Mouse (Mus musculus) R1 (cell line): Measurements from ENCODE around the gene Cntn3.

Experiments
- DNase-seq: peaks from one replicate; pipeline ENCODE4 v3.0.0-alpha.2; 2018; ENCODE audit warnings: low read depth, low spot score

Gene Cntn3

GRCm38 (mm10) chr6:102478320-102479080 lies 94.4 kb downstream of the Cntn3 start:
- DNase-seq = no peak

GRCm38 (mm10) chr6:102438353-102438752 lies 134.5 kb downstream of the Cntn3 start:
- no peak for DNase-seq

- no peak for DNase-seq
These were observed 145.4 kb downstream of the Cntn3 start for GRCm38 (mm10) chr6:102427549-102427948.

- DNase-seq = peak; percentile 23
These were observed 151.1 kb downstream of the Cntn3 start for GRCm38 (mm10) chr6:102421781-102422180.

- no peak for DNase-seq
These were observed 184.3 kb downstream of the Cntn3 start for GRCm38 (mm10) chr6:102388590-102388989.

- no peak for DNase-seq
These were observed 200.8 kb downstream of the Cntn3 start for GRCm38 (mm10) chr6:102372112-102372511.

- DNase-seq = no peak
These were observed 209.0 kb downstream of the Cntn3 start for GRCm38 (mm10) chr6:102363880-102364279.

GRCm38 (mm10) chr6:102363291-102363832 lies 209.5 kb downstream of the Cntn3 start:
- no peak for DNase-seq

- DNase-seq = no peak
These were observed 240.8 kb downstream of the Cntn3 start for GRCm38 (mm10) chr6:102332144-102332543.

GRCm38 (mm10) chr6:102326711-102327110 lies 246.2 kb downstream of the Cntn3 start:
- DNase-seq = no peak

- no peak for DNase-seq
These were observed 250.2 kb downstream of the Cntn3 start for GRCm38 (mm10) chr6:102322614-102323284.

- DNase-seq = no peak
These were observed 253.1 kb downstream of the Cntn3 start for GRCm38 (mm10) chr6:102319755-102320154.

- no peak for DNase-seq
These were observed 290.0 kb downstream of the Cntn3 start for GRCm38 (mm10) chr6:102282889-102283288.

GRCm38 (mm10) chr6:102231015-102231414 lies 341.9 kb downstream of the Cntn3 start:
- no peak for DNase-seq

- no peak for DNase-seq
These were observed 386.6 kb downstream of the Cntn3 start for GRCm38 (mm10) chr6:102186316-102186715.

- peak; percentile 69 for DNase-seq
These were observed 402.0 kb downstream of the Cntn3 start for GRCm38 (mm10) chr6:102170913-102171312.

- DNase-seq = no peak
These were observed 411.7 kb downstream of the Cntn3 start for GRCm38 (mm10) chr6:102161186-102161585.

- peak; percentile 32 for DNase-seq
These were observed 451.2 kb downstream of the Cntn3 start for GRCm38 (mm10) chr6:102121676-102122075.

GRCm38 (mm10) chr6:102120003-102120402 lies 452.9 kb downstream of the Cntn3 start:
- DNase-seq = no peak

GRCm38 (mm10) chr6:102113629-102114028 lies 459.3 kb downstream of the Cntn3 start:
- peak; percentile 2 for DNase-seq
